Mouse (Mus musculus): ENCODE results near the gene Eif2s2. TPM values are rescaled to one million over a fixed set of nuclear protein-coding genes. Genes with fewer than 3 reads are reported as not detected.

The Eif2s2 gene
- polyA plus RNA-seq, 1 experiment from 2014 or later = 106 TPM

GRCm38 (mm10) chr2:154827521-154827920 lies 65.2 kb downstream of the Eif2s2 start:
- Histone ChIP-seq H3K9me3 (replicated peaks) (no peaks in the 10 kb centered on the region), H3K4me3 (replicated peaks) (no peak overlapping the region), H3K9ac (no peak overlapping the region), H3K27me3 (no peaks in the 10 kb centered on the region), H3K27ac (no peak overlapping the region), H3K4me2 (no peak overlapping the region), H3K4me1 (replicated peaks) (peaks cover 42% of the 10 kb centered on the region), H3K36me3 (peaks cover 34% of the 10 kb centered on the region)
- 87% methylated on average over 4 of the region's 4 CpGs for WGBS (ENCODE audit: insufficient replicate concordance)
- DNase-seq = no peak
- ATAC-seq (ENCODE audit: low read depth) = no peak

- no peak overlapping the region for H3K4me2 ChIP-seq
- no peak overlapping the region for H3K27ac ChIP-seq
- no peak overlapping the region for H3K4me3 ChIP-seq (replicated peaks)
- 77% methylated on average over 1 of the region's 1 CpGs for WGBS (ENCODE audit: insufficient replicate concordance)
- H3K36me3 ChIP-seq = peaks cover 43% of the 10 kb centered on the region
- no peak overlapping the region for H3K9ac ChIP-seq
- no peaks in the 10 kb centered on the region for H3K27me3 ChIP-seq
- ATAC-seq (ENCODE audit: low read depth) (no peak), DNase-seq (no peak)
- peaks cover 36% of the 10 kb centered on the region for H3K4me1 ChIP-seq (replicated peaks)
- H3K9me3 ChIP-seq (replicated peaks) = no peaks in the 10 kb centered on the region
Observed at GRCm38 (mm10) chr2:154826054-154826538, 66.6 kb downstream of the Eif2s2 start.

Other genes with a start within 250 kb of the Eif2s2 start
- gene Chmp4b, start 241.2 kb downstream of the Eif2s2 start, polyA plus RNA-seq (2015; fragmentation: Nextera tagmentation; extraction: Ambion mirVana) = 15.0 and 17.5 TPM in 2 replicates
- gene Gm14214, start 122.9 kb downstream of the Eif2s2 start, polyA plus RNA-seq (2015; fragmentation: Nextera tagmentation; extraction: Ambion mirVana) = not detected in 2 replicates
- gene Raly, start 101.8 kb downstream of the Eif2s2 start, polyA plus RNA-seq (2015; fragmentation: Nextera tagmentation; extraction: Ambion mirVana) = 26.8 and 29.5 TPM in 2 replicates
- 0.22 TPM in 1 of 2 replicates, not detected in the other for gene a, start 101.5 kb downstream of the Eif2s2 start, polyA plus RNA-seq (2015; fragmentation: Nextera tagmentation; extraction: Ambion mirVana)
- gene Gm14226, start 125.3 kb upstream of the Eif2s2 start, polyA plus RNA-seq (2015; fragmentation: Nextera tagmentation; extraction: Ambion mirVana) = 0.41 and 0.68 TPM in 2 replicates
- gene Ahcy, start 181.6 kb upstream of the Eif2s2 start, polyA plus RNA-seq (2015; fragmentation: Nextera tagmentation; extraction: Ambion mirVana) = 63.1 and 65.3 TPM in 2 replicates
- gene Itch, start 240.6 kb upstream of the Eif2s2 start, polyA plus RNA-seq (2015; fragmentation: Nextera tagmentation; extraction: Ambion mirVana) = 14.6 and 18.9 TPM in 2 replicates